Mouse (Mus musculus) midbrain, embryonic 15.5 days (tissue): ENCODE data around the gene Pzp. TPM values are rescaled to one million over a fixed set of nuclear protein-coding genes. Genes with fewer than 3 reads are reported as not detected.

Experiments
- ATAC-seq: fragments of 200-750 bp; cut with Nextera tagmentation; replicated peaks from 2 replicates; pipeline ENCODE4 v1.8.0; 2017; ENCODE audit warnings: moderate TSS enrichment
- H3K27ac ChIP-seq: fragments of 300-500 bp; sonication (generic); 2 replicates; pipeline ENCODE4 v1.5.1; 2015; ENCODE audit warnings: mild to moderate bottlenecking, inconsistent platforms
- H3K27me3 ChIP-seq: fragments of 300-500 bp; sonication (generic); replicated peaks from 2 replicates; pipeline ENCODE4 v1.6.1; 2015; ENCODE audit warnings: inconsistent platforms
- H3K36me3 ChIP-seq: fragments of 300-500 bp; sonication (generic); replicated peaks from 2 replicates; pipeline ENCODE4 v1.6.1; 2015; ENCODE audit warnings: inconsistent platforms
- H3K4me1 ChIP-seq: fragments of 300-500 bp; sonication (generic); 2 replicates; pipeline ENCODE4 v1.6.1; 2015; ENCODE audit warnings: inconsistent platforms
- H3K4me2 ChIP-seq: fragments of 300-500 bp; sonication (generic); 2 replicates; pipeline ENCODE4 v1.6.1; 2015; ENCODE audit warnings: inconsistent platforms, mild to moderate bottlenecking, moderate library complexity
- H3K4me3 ChIP-seq: fragments of 300-500 bp; sonication (generic); 2 replicates; pipeline ENCODE4 v1.5.1; 2015; ENCODE audit warnings: mild to moderate bottlenecking, inconsistent platforms
- H3K9ac ChIP-seq: fragments of 300-500 bp; sonication (generic); 2 replicates; pipeline ENCODE4 v1.6.1; 2015; ENCODE audit warnings: mild to moderate bottlenecking, inconsistent platforms
- H3K9me3 ChIP-seq: fragments of 300-500 bp; sonication (generic); 2 replicates; pipeline ENCODE4 v1.6.1; 2016; ENCODE audit warnings: inconsistent platforms
- WGBS: fragments of 180-500 bp; shearing (Covaris S2); methylation state at CpG from one replicate; pipeline ENCODE4 v1.1.7; 2015; ENCODE audit warnings: mixed read lengths; 5-methylcytosine and 5-hydroxymethylcytosine counted together
- polyA plus RNA-seq: library from polyadenylated mRNA; unstranded; fragments of >200 nt; fragmentation: Nextera tagmentation; extraction: Ambion mirVana; gene quantifications from 2 replicates; pipeline ENCODE4 v1.2.1, GENCODE M21; 2015

Gene Pzp
- polyA plus RNA-seq, 1 experiment from 2014 or later: not detected

GRCm38 (mm10) chr6:128440238-128440637, 86.3 kb downstream of the Pzp start:
- 100% methylated on average over 2 of the region's 2 CpGs for WGBS
- peaks cover 8% of the 10 kb centered on the region; the same call in 1 of the 2 replicates for H3K36me3 ChIP-seq
- peaks cover 16% of the 10 kb centered on the region for H3K4me1 ChIP-seq
- no peak overlapping the region for H3K9ac ChIP-seq
- H3K9me3 ChIP-seq: no peaks in the 10 kb centered on the region
- no peak overlapping the region for H3K4me2 ChIP-seq
- no peaks in the 10 kb centered on the region for H3K27me3 ChIP-seq
- H3K4me3 ChIP-seq: no peak overlapping the region
- H3K27ac ChIP-seq: no peak overlapping the region
- ATAC-seq: no peak

DNA sequence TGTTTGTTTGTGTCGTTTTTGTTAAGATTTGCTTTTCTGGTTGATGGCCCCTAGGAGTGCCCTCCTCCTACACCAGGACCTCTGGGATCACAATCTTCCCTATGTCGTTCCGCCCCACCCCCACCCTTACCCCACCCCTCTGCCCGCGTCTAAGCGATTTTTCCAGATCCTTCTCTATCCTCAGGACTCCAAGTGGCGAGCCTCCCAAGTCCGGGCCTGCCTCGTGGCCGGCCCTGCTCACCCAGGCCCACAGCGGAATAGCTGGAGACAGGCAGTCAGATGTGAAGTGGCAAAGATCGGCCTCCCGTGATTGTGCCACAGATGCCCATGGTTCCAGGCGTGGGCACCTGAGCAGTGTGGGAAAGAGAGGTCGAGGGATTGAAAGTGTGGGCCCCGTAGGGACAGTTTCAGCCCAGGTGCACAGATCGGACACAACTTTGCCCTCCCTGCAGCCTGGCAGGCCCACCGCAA, 87.6 kb downstream of the Pzp start:
- no peaks in the 10 kb centered on the region for H3K9me3 ChIP-seq
- peak overlapping the region; percentile 100 for H3K4me3 ChIP-seq
- no peak; the same call in 1 of the 2 replicates for ATAC-seq
- H3K4me2 ChIP-seq: peak overlapping the region; percentile 66
- peaks cover 16% of the 10 kb centered on the region for H3K4me1 ChIP-seq
- peaks cover 21% of the 10 kb centered on the region for H3K36me3 ChIP-seq
- 30% methylated on average over 18 of the region's 18 CpGs for WGBS
- peak overlapping the region; percentile 13; the same call in 1 of the 2 replicates for H3K9ac ChIP-seq
- H3K27me3 ChIP-seq: no peaks in the 10 kb centered on the region
- H3K27ac ChIP-seq: peak overlapping the region; percentile 95

DNA sequence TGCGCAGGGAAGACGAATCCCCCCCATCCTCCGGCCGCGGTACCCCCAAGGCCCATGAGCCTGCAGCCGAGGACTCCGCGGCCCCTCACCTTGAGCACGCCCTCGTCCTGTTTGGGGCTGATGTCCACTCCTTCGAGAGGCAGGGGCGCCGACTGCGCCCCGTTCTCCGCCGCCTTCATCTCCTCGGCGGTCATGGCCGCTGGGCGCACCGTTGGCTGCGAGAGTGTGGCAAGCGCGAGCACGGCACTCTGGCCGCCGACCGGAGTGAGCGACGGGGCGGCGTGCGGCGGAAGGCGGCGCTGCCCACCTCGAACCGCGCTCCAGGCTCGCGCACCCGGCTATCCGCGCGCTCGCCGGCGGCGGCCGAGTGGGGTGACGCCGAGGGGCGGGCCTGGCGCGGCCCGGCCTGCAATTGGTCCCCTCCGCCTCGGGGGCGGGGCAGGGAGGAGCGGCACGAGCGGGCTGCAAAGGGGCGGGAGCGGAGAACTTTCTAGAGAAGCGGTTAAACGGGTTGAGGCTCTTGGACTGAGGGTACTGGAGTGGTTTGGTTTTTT, 88.1 kb downstream of the Pzp start, which contains the start of gene Fkbp4:
Gene Fkbp4, minus strand, starts transcription at position 361 of the 554 bp plus-strand sequence.
- peak within 1 kb of the TSS; percentile 66 for H3K4me2 ChIP-seq
- WGBS: under 1% methylated on average over 63 of the region's 67 CpGs
- peak within 1 kb of the TSS; percentile 91 for H3K9ac ChIP-seq
- H3K27ac ChIP-seq: peak within 1 kb of the TSS; percentile 95
- H3K4me3 ChIP-seq: peak within 1 kb of the TSS; percentile 100
- peak; percentile 94 for ATAC-seq
- peaks cover 25% of the 10 kb centered on the region for H3K36me3 ChIP-seq
- peaks cover 16% of the 10 kb centered on the region for H3K4me1 ChIP-seq
- no peaks in the 10 kb centered on the region for H3K9me3 ChIP-seq
- H3K27me3 ChIP-seq: no peaks in the 10 kb centered on the region

DNA sequence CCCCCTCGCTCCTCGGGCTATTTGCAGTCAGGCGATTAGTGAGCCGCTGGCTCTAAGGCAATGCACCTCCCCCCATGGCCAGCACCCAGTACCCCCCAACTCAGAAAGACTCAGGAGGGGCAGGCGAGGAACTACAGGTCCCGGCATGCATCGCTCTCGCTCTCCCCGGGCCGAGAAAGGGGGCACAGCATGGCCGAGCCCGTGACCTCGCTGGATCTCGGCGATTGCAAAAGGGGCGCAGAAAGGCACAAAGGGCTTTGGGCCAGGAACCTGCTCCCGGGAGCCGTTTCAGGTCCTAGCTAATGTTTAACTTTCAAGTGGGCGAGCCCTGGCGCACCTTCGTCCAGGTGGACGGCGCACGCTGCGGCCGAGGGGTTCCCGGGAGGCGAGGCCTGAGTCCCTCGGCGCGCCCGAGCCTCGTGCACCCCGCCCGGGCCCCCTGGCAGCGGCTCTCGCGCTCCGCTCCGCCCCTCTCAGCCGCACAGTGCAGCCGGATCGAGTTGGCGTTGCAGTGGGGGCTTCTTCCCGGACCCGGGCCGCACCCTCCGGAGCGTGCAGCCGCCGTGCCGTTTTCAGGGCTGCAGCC, 88.7 kb downstream of the Pzp start:
- no peaks in the 10 kb centered on the region for H3K9me3 ChIP-seq
- under 1% methylated on average over 48 of the region's 52 CpGs for WGBS
- peak; percentile 81 for ATAC-seq
- peak overlapping the region; percentile 66 for H3K4me2 ChIP-seq
- peak overlapping the region; percentile 95 for H3K27ac ChIP-seq
- peaks cover 16% of the 10 kb centered on the region for H3K4me1 ChIP-seq
- peaks cover 31% of the 10 kb centered on the region for H3K36me3 ChIP-seq
- peak overlapping the region; percentile 100 for H3K4me3 ChIP-seq
- no peaks in the 10 kb centered on the region for H3K27me3 ChIP-seq
- peak overlapping the region; percentile 91 for H3K9ac ChIP-seq

GRCm38 (mm10) chr6:128437288-128437687, 89.2 kb downstream of the Pzp start:
- Histone ChIP-seq H3K27me3 (no peaks in the 10 kb centered on the region), H3K36me3 (peaks cover 36% of the 10 kb centered on the region), H3K4me1 (peaks cover 16% of the 10 kb centered on the region), H3K9ac (peak overlapping the region; percentile 91), H3K4me3 (peak overlapping the region; percentile 100), H3K9me3 (no peaks in the 10 kb centered on the region), H3K27ac (peak overlapping the region; percentile 95), H3K4me2 (peak overlapping the region; percentile 66)
- 0 out of 2 replicates have a peak, but pooled peaks have one; percentile 0 for ATAC-seq
- 2% methylated on average over 10 of the region's 10 CpGs for WGBS

DNA sequence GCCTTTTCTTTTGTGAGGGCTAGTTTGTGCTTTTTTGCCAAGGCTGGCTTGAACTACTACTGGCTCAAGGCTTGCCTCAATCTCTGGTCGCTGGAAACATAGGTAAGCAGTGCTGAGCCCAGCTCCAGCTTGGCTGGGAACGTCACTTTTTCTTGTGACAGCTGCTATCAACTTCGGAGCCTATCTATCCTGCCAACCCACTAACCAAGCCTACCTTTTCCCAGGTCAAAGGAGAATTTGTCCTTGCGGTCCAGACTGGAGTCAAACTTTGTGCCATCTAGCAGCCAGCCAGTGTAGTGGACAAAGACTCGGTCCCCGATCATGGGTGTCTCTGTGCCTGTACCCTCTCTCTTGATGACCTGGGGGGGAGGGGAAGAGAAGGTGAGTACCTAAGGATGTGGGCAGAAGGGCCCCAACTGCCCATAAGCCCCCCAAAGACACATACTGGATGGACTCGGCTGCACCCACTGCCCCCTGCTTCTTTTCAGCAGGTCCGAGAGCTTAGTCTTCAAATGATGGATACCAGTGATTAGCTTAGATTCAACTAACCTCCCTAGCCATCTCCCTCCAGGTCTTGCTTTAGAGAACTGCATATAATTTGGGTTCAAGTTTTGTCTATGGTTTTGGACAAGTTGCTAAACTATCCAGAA, 90.0 kb downstream of the Pzp start:
- H3K27me3 ChIP-seq: no peaks in the 10 kb centered on the region
- peak overlapping the region; percentile 95; the same call in 1 of the 2 replicates for H3K27ac ChIP-seq
- H3K4me3 ChIP-seq: peak overlapping the region; percentile 100
- H3K36me3 ChIP-seq: peaks cover 44% of the 10 kb centered on the region
- H3K9me3 ChIP-seq: no peaks in the 10 kb centered on the region
- WGBS: 91% methylated on average over 8 of the region's 8 CpGs
- peak overlapping the region; percentile 91 for H3K9ac ChIP-seq
- H3K4me1 ChIP-seq: peaks cover 16% of the 10 kb centered on the region
- no peak for ATAC-seq
- H3K4me2 ChIP-seq: peak overlapping the region; percentile 66

DNA sequence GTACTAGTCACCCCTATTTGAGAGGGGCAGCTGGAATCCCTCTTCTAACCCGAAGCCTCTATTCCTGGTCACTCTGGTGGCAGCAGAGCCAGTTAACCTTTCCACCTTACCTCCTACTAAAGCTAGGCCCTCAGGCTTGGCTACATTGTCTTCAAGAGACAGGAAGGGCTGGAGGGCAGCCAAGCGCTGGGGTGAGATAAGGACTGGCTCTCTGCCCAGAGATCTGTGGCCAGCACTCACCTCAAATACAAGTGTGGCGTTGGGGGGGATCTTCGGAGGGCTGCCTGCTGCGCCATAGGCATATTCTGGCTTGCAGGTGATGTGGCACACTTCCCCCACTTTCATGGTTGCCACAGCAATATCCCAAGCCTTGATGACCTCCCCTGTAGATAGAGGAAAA, 91.0 kb downstream of the Pzp start:
- Histone ChIP-seq H3K9me3 (no peaks in the 10 kb centered on the region), H3K9ac (no peak overlapping the region), H3K36me3 (peaks cover 52% of the 10 kb centered on the region), H3K4me1 (peaks cover 16% of the 10 kb centered on the region), H3K27ac (no peak overlapping the region), H3K27me3 (no peaks in the 10 kb centered on the region), H3K4me3 (no peak overlapping the region), H3K4me2 (no peak overlapping the region)
- no peak for ATAC-seq
- 82% methylated on average over 5 of the region's 5 CpGs for WGBS

Other genes with a start within 250 kb of the Pzp start
- gene Tead4, start 225.9 kb downstream of the Pzp start, polyA plus RNA-seq: 0.65 and 0.91 TPM in 2 replicates
- 16.2 and 17.6 TPM in 2 replicates for gene Tulp3, start 170.9 kb downstream of the Pzp start, polyA plus RNA-seq
- 86.1 and 89.4 TPM in 2 replicates for gene Rhno1, start 163.8 kb downstream of the Pzp start, polyA plus RNA-seq
- 5.7 and 7.6 TPM in 2 replicates for gene Foxm1, start 163.8 kb downstream of the Pzp start, polyA plus RNA-seq
- gene Tex52, start 151.3 kb downstream of the Pzp start, polyA plus RNA-seq: 1.0 and 1.1 TPM in 2 replicates
- not detected in 2 replicates for gene Gm44596, start 151.2 kb downstream of the Pzp start, polyA plus RNA-seq
- gene Nrip2, start 127.4 kb downstream of the Pzp start, polyA plus RNA-seq: 11.2 and 12.9 TPM in 2 replicates
- 50.7 and 51.4 TPM in 2 replicates for gene Itfg2, start 101.8 kb downstream of the Pzp start, polyA plus RNA-seq
- gene Fkbp4, start 88.0 kb downstream of the Pzp start, polyA plus RNA-seq: 375 and 389 TPM in 2 replicates
- 1.7 and 2.2 TPM in 2 replicates for gene A2ml1, start 54.9 kb upstream of the Pzp start, polyA plus RNA-seq
- not detected in 2 replicates for gene Klrb1a, start 96.8 kb upstream of the Pzp start, polyA plus RNA-seq
- gene Clec2h, start 135.7 kb upstream of the Pzp start, polyA plus RNA-seq: not detected in 2 replicates
- gene Klrb1, start 196.3 kb upstream of the Pzp start, polyA plus RNA-seq: 0.82 and 0.94 TPM in 2 replicates